Mouse (Mus musculus): ENCODE data around the gene Slc6a5. TPM values are rescaled to one million over a fixed set of nuclear protein-coding genes. Genes with fewer than 3 reads are reported as not detected.
A peak's percentile ranks its signal among the peaks of the same experiment; 100 is the strongest.

Gene Slc6a5
- polyA plus RNA-seq, 1 experiment from 2014 or later, result 13.0 TPM

DNA sequence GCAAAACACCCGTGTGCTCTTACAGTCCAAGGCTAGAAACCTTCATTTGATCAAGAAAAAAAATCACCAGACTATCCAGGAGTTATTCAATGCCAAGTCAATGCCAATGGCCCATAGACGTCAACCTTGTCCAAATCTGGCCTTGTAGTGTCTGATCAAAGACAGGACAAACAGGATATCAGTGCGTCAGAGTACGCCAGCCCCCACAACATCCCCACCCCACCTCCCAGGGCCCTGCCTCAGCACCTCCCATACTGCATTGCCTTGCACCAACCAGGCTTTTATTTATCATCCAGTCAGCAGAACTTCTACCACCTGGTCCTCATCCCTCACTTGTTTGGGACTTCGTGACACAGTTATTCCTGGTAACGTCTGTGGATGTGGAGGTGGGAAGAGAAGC, 14.7 kb upstream of the Slc6a5 start:
- WGBS, result 86% methylated on average over 6 of the region's 6 CpGs

DNA sequence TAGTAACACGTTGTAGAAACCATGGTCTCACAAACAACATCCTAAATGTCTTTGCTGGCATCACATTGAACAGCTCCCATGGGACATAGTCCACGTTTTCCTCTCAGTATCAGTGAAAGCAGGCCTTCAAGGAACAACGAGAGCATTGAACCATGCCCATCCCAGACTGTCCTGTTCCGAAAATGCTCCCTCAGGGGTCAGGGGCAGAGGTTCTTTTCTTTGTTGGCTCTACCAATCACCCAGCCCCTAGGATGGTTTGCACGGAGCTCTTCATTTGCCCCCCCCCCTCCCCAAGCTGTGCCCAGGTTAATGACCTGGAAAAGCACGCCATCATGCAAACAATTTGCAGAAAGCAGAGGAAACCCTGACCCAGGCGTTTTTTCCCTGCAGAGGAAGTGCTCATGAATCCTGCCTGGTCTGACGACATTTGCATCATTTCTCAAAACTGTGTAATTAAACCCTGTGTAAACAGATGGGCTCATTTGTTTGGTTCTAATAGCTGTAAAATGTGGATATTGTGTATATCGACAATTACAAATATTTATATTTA, 7.9 kb upstream of the Slc6a5 start:
- Histone ChIP-seq H3K9me3 (no peaks in the 10 kb centered on the region), H3K4me1 (replicated peaks) (peaks cover 11% of the 10 kb centered on the region), H3K27ac (peak overlapping the region; percentile 71), H3K4me3 (no peak overlapping the region), H3K4me2 (no peak overlapping the region), H3K9ac (no peak overlapping the region), H3K27me3 (peaks cover 54% of the 10 kb centered on the region), H3K36me3 (no peaks in the 10 kb centered on the region)
- WGBS, result 19% methylated on average over 9 of the region's 9 CpGs
- peak; percentile 53 for ATAC-seq (ENCODE audit: low FRiP score)

More for the DNA sequence above, 14.7 kb upstream of the Slc6a5 start:
- Histone ChIP-seq H3K4me1 (replicated peaks) (no peaks in the 10 kb centered on the region), H3K4me2 (no peak overlapping the region), H3K9me3 (no peaks in the 10 kb centered on the region), H3K9ac (no peak overlapping the region), H3K4me3 (no peak overlapping the region), H3K36me3 (no peaks in the 10 kb centered on the region), H3K27ac (no peak overlapping the region), H3K27me3 (peaks cover 7% of the 10 kb centered on the region; the same call in 1 of the 2 replicates)
- ATAC-seq (ENCODE audit: low FRiP score), result no peak

DNA sequence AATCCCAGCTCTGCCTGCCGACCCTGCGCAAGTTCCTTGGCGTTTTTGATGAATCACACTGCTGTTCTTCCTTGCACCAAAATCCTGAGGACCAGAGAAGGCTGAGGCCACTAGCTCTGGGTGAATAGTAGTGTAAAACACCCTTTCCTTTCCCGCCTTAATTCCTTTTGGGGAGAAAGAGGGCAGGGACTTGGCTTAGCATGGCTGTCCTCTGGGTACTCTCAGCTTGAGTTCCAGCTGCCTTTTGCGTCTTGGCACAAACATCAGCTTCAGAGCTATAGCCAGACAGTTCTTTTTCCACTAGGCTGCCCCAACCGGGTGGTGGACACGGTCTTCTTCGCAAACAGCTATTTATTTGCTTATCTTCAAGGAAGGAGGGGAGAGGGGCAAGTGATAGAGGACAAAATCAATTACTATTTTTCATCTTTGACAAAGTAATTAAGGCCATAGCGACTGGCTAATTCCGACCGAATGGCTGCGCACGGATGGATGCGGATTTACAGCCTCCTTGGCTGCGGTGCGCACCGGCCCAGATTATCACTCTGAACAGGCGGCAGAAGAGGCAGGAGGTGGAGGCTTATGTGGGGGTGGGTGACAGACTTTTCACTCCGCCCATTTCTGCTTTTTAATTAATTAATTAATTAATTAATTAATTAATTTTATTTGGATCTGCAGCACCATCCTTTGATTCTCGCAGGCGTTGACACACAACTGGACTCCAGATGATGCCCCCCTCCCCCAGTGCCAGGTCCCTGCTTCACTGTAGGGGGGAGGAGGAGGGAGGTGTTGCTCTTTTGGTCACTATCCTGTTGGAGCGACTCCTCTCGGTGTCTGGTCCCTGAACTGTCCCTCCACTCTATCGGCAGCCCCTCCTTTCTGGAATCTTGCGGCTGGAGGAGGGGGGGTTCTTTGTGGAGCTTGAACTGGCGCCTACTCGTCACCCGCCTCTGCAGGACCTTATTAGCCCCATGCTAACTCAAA, 2.5 kb upstream of the Slc6a5 start:
- WGBS, result 2% methylated on average over 28 of the region's 28 CpGs
- Histone ChIP-seq H3K4me3 (peak overlapping the region; percentile 51), H3K4me1 (replicated peaks) (peaks cover 30% of the 10 kb centered on the region), H3K4me2 (peak overlapping the region; percentile 60), H3K36me3 (no peaks in the 10 kb centered on the region), H3K9ac (peak overlapping the region; percentile 67), H3K27ac (peak overlapping the region; percentile 95), H3K9me3 (no peaks in the 10 kb centered on the region), H3K27me3 (peaks cover 87% of the 10 kb centered on the region)
- ATAC-seq (ENCODE audit: low FRiP score), result peak; percentile 25; the same call in 1 of the 2 replicates

DNA sequence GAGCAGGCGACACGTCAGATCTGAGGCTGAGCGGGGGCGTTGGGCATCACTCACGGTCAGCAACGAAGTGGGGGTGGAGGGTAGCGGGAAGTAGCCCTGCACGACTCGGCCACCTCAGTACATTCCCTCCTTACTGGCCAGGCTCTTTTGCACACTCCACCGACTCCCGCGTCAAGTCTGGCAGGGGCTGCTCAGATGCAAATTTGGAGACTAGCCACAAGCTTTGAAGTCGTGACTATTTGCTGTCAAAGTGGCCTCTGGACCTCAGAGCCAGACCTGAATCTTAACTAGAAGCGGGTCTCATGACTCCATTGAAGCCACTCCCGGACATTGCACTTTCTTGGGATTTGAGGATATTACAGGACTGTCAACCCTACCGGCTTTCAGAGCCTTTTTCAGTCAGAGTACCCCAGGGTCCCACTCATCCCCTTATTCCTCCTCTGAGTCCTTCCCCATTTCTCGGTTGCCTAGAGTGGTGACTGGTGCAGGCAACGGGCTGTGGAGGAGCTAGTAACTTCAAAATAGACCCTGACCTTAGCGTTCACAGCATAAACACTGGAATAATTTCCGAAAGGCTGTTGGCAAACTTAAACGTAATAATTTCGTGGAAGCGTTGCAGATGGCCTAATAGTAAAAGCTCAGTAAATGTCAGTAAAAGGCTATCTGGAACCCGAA, 1.6 kb upstream of the Slc6a5 start:
- Histone ChIP-seq H3K27ac (peak overlapping the region; percentile 95), H3K9me3 (no peaks in the 10 kb centered on the region), H3K27me3 (peaks cover 94% of the 10 kb centered on the region), H3K4me2 (peak overlapping the region; percentile 60), H3K36me3 (no peaks in the 10 kb centered on the region), H3K4me3 (peak overlapping the region; percentile 51), H3K4me1 (replicated peaks) (peaks cover 30% of the 10 kb centered on the region), H3K9ac (peak overlapping the region; percentile 67)
- WGBS, result under 1% methylated on average over 24 of the region's 24 CpGs
- peak; percentile 29; the same call in 1 of the 2 replicates for ATAC-seq (ENCODE audit: low FRiP score)

DNA sequence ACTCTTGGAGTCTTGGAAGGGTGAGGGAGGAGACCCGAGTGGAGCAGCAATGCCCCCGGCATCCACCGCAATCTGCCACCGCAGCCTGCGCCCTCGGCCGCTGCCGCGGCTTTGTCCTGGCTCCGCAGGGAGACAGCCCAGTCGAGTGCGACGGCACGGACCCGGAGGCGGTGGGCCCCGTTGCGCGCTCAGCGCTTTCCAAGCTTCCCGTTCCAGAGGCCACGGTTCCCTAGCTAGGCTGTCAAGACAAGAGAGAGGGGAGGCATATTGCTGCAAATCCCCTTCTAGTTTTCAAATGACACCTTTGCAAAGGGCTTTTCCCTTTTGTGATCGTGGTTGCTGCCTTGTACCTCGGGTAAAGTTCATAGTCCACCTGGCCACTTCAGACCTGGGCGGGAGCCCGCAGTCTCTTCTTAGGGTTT, 945 bp upstream of the Slc6a5 start:
- Histone ChIP-seq H3K4me2 (peak overlapping the region; percentile 60), H3K27me3 (peaks cover 94% of the 10 kb centered on the region), H3K36me3 (no peaks in the 10 kb centered on the region), H3K4me1 (replicated peaks) (peaks cover 30% of the 10 kb centered on the region), H3K4me3 (peak overlapping the region; percentile 51), H3K27ac (peak overlapping the region; percentile 95), H3K9me3 (no peaks in the 10 kb centered on the region), H3K9ac (peak overlapping the region; percentile 67)
- ATAC-seq (ENCODE audit: low FRiP score), result peak; percentile 33; the same call in 1 of the 2 replicates
- WGBS, result under 1% methylated on average over 26 of the region's 26 CpGs

DNA sequence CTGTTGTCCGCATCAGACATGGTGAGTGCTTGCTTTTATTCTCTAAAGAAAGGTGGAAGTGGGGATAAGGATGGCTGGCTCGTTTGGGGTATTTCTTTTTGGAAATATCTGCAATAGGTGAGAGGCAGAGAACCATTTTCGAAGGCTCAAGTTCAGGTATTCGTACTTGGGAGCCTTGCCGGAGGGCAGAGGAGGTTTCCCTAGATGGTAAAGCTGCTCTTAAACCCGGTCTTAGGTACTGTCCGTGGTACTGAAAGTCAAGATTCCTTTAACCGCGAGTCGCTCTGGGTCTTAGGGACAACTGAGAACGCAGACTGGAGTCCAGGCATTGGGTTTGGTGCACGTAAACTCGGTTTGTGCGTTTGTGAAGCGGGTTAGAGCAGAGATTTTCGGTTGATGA, 415 bp downstream of the Slc6a5 start:
- WGBS, result under 1% methylated on average over 16 of the region's 16 CpGs
- Histone ChIP-seq H3K9ac (peak overlapping the region; percentile 87), H3K36me3 (no peaks in the 10 kb centered on the region), H3K4me2 (peak overlapping the region; percentile 60), H3K4me3 (peak overlapping the region; percentile 51), H3K27ac (peak overlapping the region; percentile 95), H3K27me3 (peaks cover 94% of the 10 kb centered on the region), H3K4me1 (replicated peaks) (peaks cover 30% of the 10 kb centered on the region), H3K9me3 (no peaks in the 10 kb centered on the region)
- ATAC-seq (ENCODE audit: low FRiP score), result no peak

DNA sequence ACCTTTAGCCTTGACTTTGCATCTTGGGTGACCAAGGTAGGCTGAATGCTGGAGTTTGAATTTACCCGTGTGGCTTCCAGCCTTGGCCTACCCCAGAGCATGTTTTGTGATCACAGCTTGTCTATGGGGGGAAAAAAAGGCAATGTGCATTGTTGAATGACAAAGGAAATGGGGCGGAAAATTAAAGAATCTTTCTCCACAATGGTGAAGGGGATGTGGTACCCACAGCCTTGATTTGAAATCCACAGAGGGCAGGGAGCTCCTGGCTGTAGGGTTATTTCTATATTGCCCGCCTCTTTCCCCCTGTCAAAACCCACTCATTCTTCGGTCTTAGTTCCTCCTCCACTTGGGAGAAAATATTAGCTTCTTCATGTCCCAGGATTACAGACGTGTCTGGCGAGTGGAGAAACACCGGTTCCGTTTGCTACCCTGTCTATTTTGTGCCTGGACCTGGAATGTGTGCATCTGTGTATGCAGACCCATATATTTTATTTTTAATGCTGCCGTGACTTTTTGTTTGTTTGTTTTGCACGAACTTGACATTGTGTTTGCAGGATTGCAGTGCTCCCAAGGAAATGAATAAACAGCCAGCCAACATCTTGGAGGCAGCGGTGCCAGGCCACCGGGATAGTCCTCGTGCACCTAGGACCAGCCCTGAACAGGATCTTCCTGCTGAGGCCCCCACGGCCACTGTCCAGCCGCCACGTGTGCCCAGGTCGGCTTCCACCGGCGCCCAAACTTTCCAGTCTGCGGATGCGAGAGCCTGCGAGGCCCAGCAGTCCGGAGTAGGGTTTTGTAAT, 1.4 kb downstream of the Slc6a5 start:
- WGBS, result 3% methylated on average over 23 of the region's 23 CpGs
- ATAC-seq (ENCODE audit: low FRiP score), result no peak
- H3K9me3 ChIP-seq, result no peaks in the 10 kb centered on the region
- H3K9ac ChIP-seq, result peak overlapping the region; percentile 87
- H3K27ac ChIP-seq, result peak overlapping the region; percentile 95
- peak overlapping the region; percentile 60 for H3K4me2 ChIP-seq
- H3K4me3 ChIP-seq, result peak overlapping the region; percentile 51
- H3K27me3 ChIP-seq, result peaks cover 94% of the 10 kb centered on the region
- H3K4me1 ChIP-seq (replicated peaks), result peaks cover 32% of the 10 kb centered on the region
- no peaks in the 10 kb centered on the region for H3K36me3 ChIP-seq

DNA sequence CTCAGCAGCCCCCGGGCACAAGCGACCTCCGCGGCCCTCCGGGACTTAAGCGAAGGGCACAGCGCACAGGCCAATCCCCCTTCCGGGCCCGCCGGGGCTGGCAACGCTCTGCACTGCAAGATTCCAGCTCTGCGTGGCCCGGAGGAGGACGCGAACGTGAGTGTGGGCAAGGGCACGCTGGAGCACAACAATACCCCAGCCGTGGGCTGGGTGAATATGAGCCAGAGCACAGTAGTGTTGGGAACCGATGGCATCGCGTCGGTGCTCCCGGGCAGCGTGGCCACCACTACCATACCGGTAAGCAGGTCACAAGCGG, 2.0 kb downstream of the Slc6a5 start:
- H3K9ac ChIP-seq, result peak overlapping the region; percentile 87
- H3K9me3 ChIP-seq, result no peaks in the 10 kb centered on the region
- H3K27ac ChIP-seq, result peak overlapping the region; percentile 95
- no peaks in the 10 kb centered on the region for H3K36me3 ChIP-seq
- H3K4me1 ChIP-seq (replicated peaks), result peaks cover 34% of the 10 kb centered on the region
- WGBS, result under 1% methylated on average over 26 of the region's 26 CpGs
- H3K27me3 ChIP-seq, result peaks cover 94% of the 10 kb centered on the region
- H3K4me2 ChIP-seq, result peak overlapping the region; percentile 60
- H3K4me3 ChIP-seq, result peak overlapping the region; percentile 51
- ATAC-seq (ENCODE audit: low FRiP score), result no peak

DNA sequence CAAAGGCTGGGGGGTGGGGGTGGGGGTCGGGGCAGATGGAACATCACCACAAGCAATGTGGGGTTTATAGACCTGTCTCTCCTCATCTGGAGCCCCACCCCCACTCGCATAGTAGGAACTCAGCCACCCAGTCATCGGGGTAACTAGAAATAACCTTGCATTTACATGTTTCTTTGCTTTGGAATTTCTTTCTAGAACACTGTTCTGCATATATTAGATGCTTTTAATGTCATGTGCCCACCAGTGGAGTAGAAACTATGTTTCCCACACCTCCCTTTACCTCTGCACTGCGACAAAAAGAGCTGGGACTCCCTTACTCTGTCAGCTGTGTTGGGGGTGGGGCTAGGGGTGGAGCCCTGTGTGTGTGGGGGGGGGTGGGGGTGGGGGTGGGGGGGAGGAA, 3.2 kb downstream of the Slc6a5 start:
- 1% methylated on average over 4 of the region's 4 CpGs for WGBS
- Histone ChIP-seq H3K36me3 (no peaks in the 10 kb centered on the region; the same call in 1 of the 2 replicates), H3K4me2 (peak overlapping the region; percentile 60), H3K9ac (peak overlapping the region; percentile 87), H3K27ac (peak overlapping the region; percentile 95), H3K9me3 (no peaks in the 10 kb centered on the region), H3K4me3 (peak overlapping the region; percentile 51), H3K27me3 (peaks cover 94% of the 10 kb centered on the region), H3K4me1 (replicated peaks) (peaks cover 30% of the 10 kb centered on the region)
- 0 out of 2 replicates have a peak, but pooled peaks have one; percentile 11 for ATAC-seq (ENCODE audit: low FRiP score)

DNA sequence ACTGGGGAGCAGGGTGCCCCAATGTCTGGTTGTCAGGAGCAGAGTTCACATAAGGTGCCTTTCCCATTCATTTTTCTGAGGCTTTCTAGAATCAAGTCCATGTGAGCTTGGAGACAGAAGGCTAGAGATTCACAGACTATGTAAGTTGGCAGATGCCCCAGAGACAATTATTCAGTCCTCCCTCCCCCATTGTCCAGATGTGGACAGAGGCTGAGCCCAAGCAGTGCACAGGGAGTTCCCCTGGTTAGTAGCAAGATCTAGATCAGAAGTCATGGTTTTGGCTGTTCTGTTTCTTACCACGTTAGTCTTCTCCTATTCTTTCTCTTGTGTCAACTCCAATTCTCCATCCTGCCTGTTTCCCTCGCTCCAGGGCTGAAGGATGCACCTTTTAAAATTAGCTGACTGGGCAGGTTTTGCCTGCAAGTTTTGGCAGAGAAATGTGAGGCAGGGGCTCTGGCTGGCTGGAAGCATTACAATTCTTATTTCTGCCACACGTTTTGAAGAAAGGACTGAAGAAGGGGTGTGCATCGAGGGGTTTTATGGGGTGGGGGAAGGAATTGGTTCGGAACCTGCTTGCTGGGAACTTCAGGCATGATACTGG, 3.9 kb downstream of the Slc6a5 start:
- peaks cover 95% of the 10 kb centered on the region for H3K27me3 ChIP-seq
- H3K4me3 ChIP-seq, result peak overlapping the region; percentile 51
- ATAC-seq (ENCODE audit: low FRiP score), result no peak
- H3K9me3 ChIP-seq, result no peaks in the 10 kb centered on the region
- peaks cover 24% of the 10 kb centered on the region for H3K4me1 ChIP-seq (replicated peaks)
- peak overlapping the region; percentile 60 for H3K4me2 ChIP-seq
- WGBS, result 4% methylated on average over 5 of the region's 5 CpGs
- peak overlapping the region; percentile 87 for H3K9ac ChIP-seq
- H3K36me3 ChIP-seq, result no peaks in the 10 kb centered on the region; the same call in 1 of the 2 replicates
- H3K27ac ChIP-seq, result peak overlapping the region; percentile 95

DNA sequence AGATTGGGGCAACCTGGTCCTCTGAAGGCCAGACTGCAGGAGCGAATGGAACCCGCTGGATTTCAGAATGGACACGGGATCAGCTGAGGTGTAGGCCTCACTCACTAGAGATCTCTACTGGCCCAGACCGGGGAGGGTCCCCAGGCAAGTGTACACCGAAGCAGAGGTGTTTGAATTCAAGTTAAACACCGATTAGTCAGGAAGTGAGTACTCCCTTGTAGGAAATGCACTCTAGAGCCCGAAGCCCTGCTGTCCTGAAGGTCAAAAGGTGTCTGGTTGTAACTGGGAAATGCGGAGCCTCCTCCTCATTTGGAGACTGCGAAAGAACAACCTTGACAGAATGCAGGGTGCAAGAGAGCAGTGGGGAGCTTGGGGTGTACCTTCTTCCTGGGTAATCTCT, 5.0 kb downstream of the Slc6a5 start:
- H3K36me3 ChIP-seq, result peaks cover 5% of the 10 kb centered on the region
- peak overlapping the region; percentile 51 for H3K4me3 ChIP-seq
- H3K9ac ChIP-seq, result peak overlapping the region; percentile 87
- H3K27ac ChIP-seq, result peak overlapping the region; percentile 95
- peaks cover 94% of the 10 kb centered on the region for H3K27me3 ChIP-seq
- peak overlapping the region; percentile 60 for H3K4me2 ChIP-seq
- H3K4me1 ChIP-seq (replicated peaks), result peaks cover 21% of the 10 kb centered on the region
- WGBS, result 1% methylated on average over 9 of the region's 9 CpGs
- no peak for ATAC-seq (ENCODE audit: low FRiP score)
- no peaks in the 10 kb centered on the region for H3K9me3 ChIP-seq

Measured in hindbrain, embryonic 13.5 days (tissue).